Mouse (Mus musculus) small intestine, adult 10 weeks (tissue): ENCODE measurements around the gene Tal1. TPM values are rescaled to one million over a fixed set of nuclear protein-coding genes. Genes with fewer than 3 reads are reported as not detected.

Experiments
- polyA plus RNA-seq: library from polyadenylated mRNA; stranded (reverse); fragments of 350-450 nt; fragmentation: Illumina TruSeq; extraction: RNeasy Lipid Tissue Mini Kit (QIAGEN cat#74804); gene quantifications from one replicate; pipeline ENCODE4 v1.2.3, GENCODE M21; 2014; ENCODE audit warnings: low replicate concordance

The Tal1 gene
- 0.97 TPM for polyA plus RNA-seq

GRCm38 (mm10) chr4:115056371-115056920 lies at the start of gene Tal1:
Gene Tal1 (plus strand): TSS chr4:115056426.

GRCm38 (mm10) chr4:115088611-115089338 lies 32.5 kb downstream of the Tal1 start, which contains the start of gene Pdzk1ip1:
Gene Pdzk1ip1 (plus strand): TSS chr4:115088708.

Other genes starting within 250 kb of the Tal1 start
- gene Gm12830, start 234.7 kb upstream of the Tal1 start, polyA plus RNA-seq, result not detected
- not detected for gene Foxd2, start 147.6 kb upstream of the Tal1 start, polyA plus RNA-seq
- not detected for gene Foxe3, start 130.4 kb upstream of the Tal1 start, polyA plus RNA-seq
- gene Cmpk1, start 69.2 kb upstream of the Tal1 start, polyA plus RNA-seq, result 1,673 TPM
- 4.6 TPM for gene Stil, start 56.3 kb upstream of the Tal1 start, polyA plus RNA-seq
- gene Pdzk1ip1, start 32.3 kb downstream of the Tal1 start, polyA plus RNA-seq, result not detected
- gene Cyp4x1, start 77.9 kb downstream of the Tal1 start, polyA plus RNA-seq, result 0.11 TPM
- not detected for gene Cyp4a29, start 185.7 kb downstream of the Tal1 start, polyA plus RNA-seq
- gene Cyp4a12a, start 242.6 kb downstream of the Tal1 start, polyA plus RNA-seq, result not detected